Mouse (Mus musculus) liver, adult 2 months (tissue): ENCODE data around the gene Ltb.

ENCODE experiments used
- CTCF ChIP-seq: fragments of 200-500 bp; IDR thresholded peaks from 2 replicates; pipeline ENCODE4 v1.5.1; 2011; ENCODE audit warnings: low read depth, low read length, control low read depth
- POLR2A ChIP-seq: fragments of 200-500 bp; IDR thresholded peaks from 2 replicates; pipeline ENCODE4 v1.6.1; 2011; ENCODE audit warnings: low read length, control low read depth; ENCODE audit not compliant: insufficient read depth; ENCODE audit errors: extremely low read depth

DNA sequence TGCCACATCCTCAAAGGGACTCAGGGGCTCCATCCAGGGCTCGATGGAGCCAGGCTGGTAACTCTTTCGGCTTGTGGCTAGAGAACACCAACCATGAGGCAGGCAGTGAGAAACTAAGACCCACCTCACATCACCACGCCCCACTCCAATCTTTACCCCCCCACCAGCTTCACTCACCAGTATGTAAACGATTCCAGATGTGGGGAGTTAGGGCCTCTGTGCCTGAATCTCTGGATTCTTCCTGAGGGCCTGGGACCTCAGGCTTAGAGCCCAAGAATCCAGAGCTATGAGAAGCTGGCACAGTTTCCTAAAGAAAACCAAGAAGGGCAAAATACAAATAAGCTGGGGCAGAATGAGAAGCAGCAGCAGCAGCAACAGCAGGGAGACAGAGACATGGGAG, 40.3 kb upstream of the Ltb start:
- TF ChIP-seq CTCF (no peak), POLR2A (no peak)
